Mouse (Mus musculus): ENCODE results near the gene Olfr1396. TPM values are rescaled to one million over a fixed set of nuclear protein-coding genes. Genes with fewer than 3 reads are reported as not detected.

The Olfr1396 gene
- polyA plus RNA-seq, 1 experiment from 2014 or later: not detected

- no peak overlapping the region for H3K27ac ChIP-seq (replicated peaks; ENCODE audit: low read depth, low read length)
- no peak overlapping the region for H3K4me3 ChIP-seq (ENCODE audit: low read depth, low read length)
- ATAC-seq (replicated peaks; ENCODE audit: insufficient number of reproducible peaks, low FRiP score, low TSS enrichment, low read depth): no peak; the same call in 1 of the 2 replicates
- no peaks in the 10 kb centered on the region for H3K4me1 ChIP-seq (ENCODE audit: control insufficient read depth, insufficient read depth, low read length)
- no peaks in the 10 kb centered on the region for H3K36me3 ChIP-seq (replicated peaks; ENCODE audit: control insufficient read depth, insufficient read depth, low read depth, low read length)
- H3K27me3 ChIP-seq (ENCODE audit: control insufficient read depth, insufficient read depth, low read length): no peaks in the 10 kb centered on the region
- H3K9me3 ChIP-seq (replicated peaks; ENCODE audit: control insufficient read depth, low read length): no peaks in the 10 kb centered on the region
- no peak overlapping the region; the same call in 1 of the 2 replicates for H3K9ac ChIP-seq (replicated peaks; ENCODE audit: low read length)
- H3K4me2 ChIP-seq (ENCODE audit: low read depth, low read length): peak overlapping the region; percentile 16; the same call in 1 of the 2 replicates
- 38% methylated on average over 22 of the region's 22 CpGs for WGBS
- DNase-seq (ENCODE audit: low spot score): peak; percentile 33
Observed at GRCm38 (mm10) chr11:49087830-49088616, 26.7 kb downstream of the Olfr1396 start.

- no peaks in the 10 kb centered on the region; the same call in 1 of the 2 replicates for H3K27me3 ChIP-seq (ENCODE audit: control insufficient read depth, insufficient read depth, low read length)
- no peak overlapping the region for H3K4me3 ChIP-seq (ENCODE audit: low read depth, low read length)
- no peak overlapping the region for H3K9ac ChIP-seq (replicated peaks; ENCODE audit: low read length)
- no peaks in the 10 kb centered on the region for H3K4me1 ChIP-seq (ENCODE audit: control insufficient read depth, insufficient read depth, low read length)
- no peaks in the 10 kb centered on the region for H3K36me3 ChIP-seq (replicated peaks; ENCODE audit: control insufficient read depth, insufficient read depth, low read depth, low read length)
- no peaks in the 10 kb centered on the region for H3K9me3 ChIP-seq (replicated peaks; ENCODE audit: control insufficient read depth, low read length)
- no peak overlapping the region for H3K27ac ChIP-seq (replicated peaks; ENCODE audit: low read depth, low read length)
- no peak for DNase-seq (ENCODE audit: low spot score)
- ATAC-seq (replicated peaks; ENCODE audit: insufficient number of reproducible peaks, low FRiP score, low TSS enrichment, low read depth): no peak
- WGBS: 80% methylated on average over 6 of the region's 6 CpGs
- H3K4me2 ChIP-seq (ENCODE audit: low read depth, low read length): no peak overlapping the region
Observed at GRCm38 (mm10) chr11:49086858-49087361, 27.8 kb downstream of the Olfr1396 start.

- Histone ChIP-seq H3K27ac (replicated peaks; ENCODE audit: low read depth, low read length) (no peak overlapping the region), H3K27me3 (ENCODE audit: control insufficient read depth, insufficient read depth, low read length) (no peaks in the 10 kb centered on the region; the same call in 1 of the 2 replicates), H3K9me3 (replicated peaks; ENCODE audit: control insufficient read depth, low read length) (no peaks in the 10 kb centered on the region), H3K4me1 (ENCODE audit: control insufficient read depth, insufficient read depth, low read length) (no peaks in the 10 kb centered on the region), H3K9ac (replicated peaks; ENCODE audit: low read length) (no peak overlapping the region), H3K36me3 (replicated peaks; ENCODE audit: control insufficient read depth, insufficient read depth, low read depth, low read length) (no peaks in the 10 kb centered on the region), H3K4me2 (ENCODE audit: low read depth, low read length) (no peak overlapping the region), H3K4me3 (ENCODE audit: low read depth, low read length) (no peak overlapping the region)
- ATAC-seq (replicated peaks; ENCODE audit: insufficient number of reproducible peaks, low FRiP score, low TSS enrichment, low read depth) (no peak), DNase-seq (ENCODE audit: low spot score) (no peak)
- WGBS: 50% methylated on average over 3 of the region's 3 CpGs
Observed at GRCm38 (mm10) chr11:49084875-49085274, 29.8 kb downstream of the Olfr1396 start.

GRCm38 (mm10) chr11:49084385-49084784, 30.3 kb downstream of the Olfr1396 start:
- ATAC-seq (replicated peaks; ENCODE audit: insufficient number of reproducible peaks, low FRiP score, low TSS enrichment, low read depth) (no peak), DNase-seq (ENCODE audit: low spot score) (no peak)
- H3K4me2 ChIP-seq (ENCODE audit: low read depth, low read length): no peak overlapping the region
- H3K9ac ChIP-seq (replicated peaks; ENCODE audit: low read length): no peak overlapping the region
- no peaks in the 10 kb centered on the region; the same call in 1 of the 2 replicates for H3K27me3 ChIP-seq (ENCODE audit: control insufficient read depth, insufficient read depth, low read length)
- H3K36me3 ChIP-seq (replicated peaks; ENCODE audit: control insufficient read depth, insufficient read depth, low read depth, low read length): no peaks in the 10 kb centered on the region
- H3K27ac ChIP-seq (replicated peaks; ENCODE audit: low read depth, low read length): no peak overlapping the region
- H3K9me3 ChIP-seq (replicated peaks; ENCODE audit: control insufficient read depth, low read length): no peaks in the 10 kb centered on the region
- WGBS: 74% methylated on average over 1 of the region's 1 CpGs
- no peaks in the 10 kb centered on the region for H3K4me1 ChIP-seq (ENCODE audit: control insufficient read depth, insufficient read depth, low read length)
- no peak overlapping the region for H3K4me3 ChIP-seq (ENCODE audit: low read depth, low read length)

- H3K27ac ChIP-seq (replicated peaks; ENCODE audit: low read depth, low read length): no peak overlapping the region
- H3K4me1 ChIP-seq (ENCODE audit: control insufficient read depth, insufficient read depth, low read length): no peaks in the 10 kb centered on the region
- H3K9me3 ChIP-seq (replicated peaks; ENCODE audit: control insufficient read depth, low read length): no peaks in the 10 kb centered on the region
- H3K4me3 ChIP-seq (ENCODE audit: low read depth, low read length): no peak overlapping the region
- H3K27me3 ChIP-seq (ENCODE audit: control insufficient read depth, insufficient read depth, low read length): no peaks in the 10 kb centered on the region; the same call in 1 of the 2 replicates
- no peak overlapping the region for H3K4me2 ChIP-seq (ENCODE audit: low read depth, low read length)
- H3K36me3 ChIP-seq (replicated peaks; ENCODE audit: control insufficient read depth, insufficient read depth, low read depth, low read length): no peaks in the 10 kb centered on the region
- no peak overlapping the region for H3K9ac ChIP-seq (replicated peaks; ENCODE audit: low read length)
- 69% methylated on average over 3 of the region's 3 CpGs for WGBS
- ATAC-seq (replicated peaks; ENCODE audit: insufficient number of reproducible peaks, low FRiP score, low TSS enrichment, low read depth) (no peak), DNase-seq (ENCODE audit: low spot score) (no peak)
Observed at GRCm38 (mm10) chr11:49083808-49084207, 30.9 kb downstream of the Olfr1396 start.

GRCm38 (mm10) chr11:49083146-49083545, 31.5 kb downstream of the Olfr1396 start:
- Histone ChIP-seq H3K4me1 (ENCODE audit: control insufficient read depth, insufficient read depth, low read length) (no peaks in the 10 kb centered on the region), H3K36me3 (replicated peaks; ENCODE audit: control insufficient read depth, insufficient read depth, low read depth, low read length) (no peaks in the 10 kb centered on the region), H3K9ac (replicated peaks; ENCODE audit: low read length) (no peak overlapping the region), H3K9me3 (replicated peaks; ENCODE audit: control insufficient read depth, low read length) (no peaks in the 10 kb centered on the region), H3K4me2 (ENCODE audit: low read depth, low read length) (no peak overlapping the region), H3K27ac (replicated peaks; ENCODE audit: low read depth, low read length) (no peak overlapping the region), H3K4me3 (ENCODE audit: low read depth, low read length) (no peak overlapping the region), H3K27me3 (ENCODE audit: control insufficient read depth, insufficient read depth, low read length) (no peaks in the 10 kb centered on the region; the same call in 1 of the 2 replicates)
- WGBS: 87% methylated on average over 1 of the region's 1 CpGs
- DNase-seq (ENCODE audit: low spot score) (no peak), ATAC-seq (replicated peaks; ENCODE audit: insufficient number of reproducible peaks, low FRiP score, low TSS enrichment, low read depth) (no peak)

GRCm38 (mm10) chr11:49081886-49082285, 32.8 kb downstream of the Olfr1396 start:
- no peak for ATAC-seq (replicated peaks; ENCODE audit: insufficient number of reproducible peaks, low FRiP score, low TSS enrichment, low read depth)

GRCm38 (mm10) chr11:49081356-49081755, 33.3 kb downstream of the Olfr1396 start:
- Histone ChIP-seq H3K27me3 (ENCODE audit: control insufficient read depth, insufficient read depth, low read length) (no peaks in the 10 kb centered on the region; the same call in 1 of the 2 replicates), H3K4me1 (ENCODE audit: control insufficient read depth, insufficient read depth, low read length) (no peaks in the 10 kb centered on the region), H3K9ac (replicated peaks; ENCODE audit: low read length) (no peak overlapping the region), H3K27ac (replicated peaks; ENCODE audit: low read depth, low read length) (no peak overlapping the region), H3K4me3 (ENCODE audit: low read depth, low read length) (no peak overlapping the region), H3K9me3 (replicated peaks; ENCODE audit: control insufficient read depth, low read length) (no peaks in the 10 kb centered on the region), H3K36me3 (replicated peaks; ENCODE audit: control insufficient read depth, insufficient read depth, low read depth, low read length) (no peaks in the 10 kb centered on the region), H3K4me2 (ENCODE audit: low read depth, low read length) (no peak overlapping the region)
- DNase-seq (ENCODE audit: low spot score) (no peak), ATAC-seq (replicated peaks; ENCODE audit: insufficient number of reproducible peaks, low FRiP score, low TSS enrichment, low read depth) (no peak)
- 76% methylated on average over 4 of the region's 4 CpGs for WGBS

More at GRCm38 (mm10) chr11:49081886-49082285, 32.8 kb downstream of the Olfr1396 start:
- Histone ChIP-seq H3K36me3 (replicated peaks; ENCODE audit: control insufficient read depth, insufficient read depth, low read depth, low read length) (no peaks in the 10 kb centered on the region), H3K27ac (replicated peaks; ENCODE audit: low read depth, low read length) (no peak overlapping the region), H3K9ac (replicated peaks; ENCODE audit: low read length) (no peak overlapping the region), H3K4me2 (ENCODE audit: low read depth, low read length) (no peak overlapping the region), H3K4me3 (ENCODE audit: low read depth, low read length) (no peak overlapping the region), H3K4me1 (ENCODE audit: control insufficient read depth, insufficient read depth, low read length) (no peaks in the 10 kb centered on the region), H3K9me3 (replicated peaks; ENCODE audit: control insufficient read depth, low read length) (no peaks in the 10 kb centered on the region), H3K27me3 (ENCODE audit: control insufficient read depth, insufficient read depth, low read length) (no peaks in the 10 kb centered on the region; the same call in 1 of the 2 replicates)
- no peak for DNase-seq (ENCODE audit: low spot score)
- WGBS: 82% methylated on average over 3 of the region's 3 CpGs
